Mouse (Mus musculus) neural tube, embryonic 13.5 days (tissue): ENCODE measurements around the gene Zfp961. TPM values are rescaled to one million over a fixed set of nuclear protein-coding genes. Genes with fewer than 3 reads are reported as not detected.
"Not testable (repeated sequence)": the region's sequence is repeated elsewhere in the genome, so short reads cannot be mapped to it uniquely, and the experiment has no call there.

Experiments used
- ATAC-seq: fragments of 200-750 bp; cut with Nextera tagmentation; 2 replicates; pipeline ENCODE4 v1.8.0; 2017; ENCODE audit warnings: low read depth, mild to moderate bottlenecking, moderate TSS enrichment, moderate library complexity
- H3K27ac ChIP-seq: fragments of 300-500 bp; sonication (generic); replicated peaks from 2 replicates; pipeline ENCODE4 v1.5.1; 2015; ENCODE audit warnings: moderate library complexity, mild to moderate bottlenecking, inconsistent platforms
- H3K27me3 ChIP-seq: fragments of 300-500 bp; sonication (generic); 2 replicates; pipeline ENCODE4 v1.6.1; 2015; ENCODE audit warnings: mild to moderate bottlenecking, inconsistent platforms
- H3K36me3 ChIP-seq: fragments of 300-500 bp; sonication (generic); 2 replicates; pipeline ENCODE4 v1.6.1; 2015; ENCODE audit warnings: mild to moderate bottlenecking, inconsistent platforms
- H3K4me1 ChIP-seq: fragments of 300-500 bp; sonication (generic); replicated peaks from 2 replicates; pipeline ENCODE4 v1.6.1; 2015; ENCODE audit warnings: inconsistent platforms
- H3K4me2 ChIP-seq: fragments of 300-500 bp; sonication (generic); 2 replicates; pipeline ENCODE4 v1.6.1; 2015; ENCODE audit warnings: inconsistent platforms, mild to moderate bottlenecking, moderate library complexity
- H3K4me3 ChIP-seq: fragments of 300-500 bp; sonication (generic); 2 replicates; pipeline ENCODE4 v1.5.1; 2015; ENCODE audit warnings: mild to moderate bottlenecking, inconsistent platforms
- H3K9ac ChIP-seq: fragments of 300-500 bp; sonication (generic); 2 replicates; pipeline ENCODE4 v1.6.1; 2015; ENCODE audit warnings: moderate library complexity, mild to moderate bottlenecking, inconsistent platforms
- H3K9me3 ChIP-seq: fragments of 300-500 bp; sonication (generic); 2 replicates; pipeline ENCODE4 v1.6.1; 2016; ENCODE audit warnings: inconsistent platforms
- WGBS: fragments of 180-500 bp; shearing (Covaris S2); methylation state at CpG from one replicate; pipeline ENCODE4 v1.1.7; 2015; 5-methylcytosine and 5-hydroxymethylcytosine counted together
- polyA plus RNA-seq: library from polyadenylated mRNA; unstranded; fragments of >200 nt; fragmentation: Nextera tagmentation; extraction: Ambion mirVana; gene quantifications from 2 replicates; pipeline ENCODE4 v1.2.1, GENCODE M21; 2015

Gene Zfp961
- polyA plus RNA-seq, 1 experiment from 2014 or later: 16.6 TPM

DNA sequence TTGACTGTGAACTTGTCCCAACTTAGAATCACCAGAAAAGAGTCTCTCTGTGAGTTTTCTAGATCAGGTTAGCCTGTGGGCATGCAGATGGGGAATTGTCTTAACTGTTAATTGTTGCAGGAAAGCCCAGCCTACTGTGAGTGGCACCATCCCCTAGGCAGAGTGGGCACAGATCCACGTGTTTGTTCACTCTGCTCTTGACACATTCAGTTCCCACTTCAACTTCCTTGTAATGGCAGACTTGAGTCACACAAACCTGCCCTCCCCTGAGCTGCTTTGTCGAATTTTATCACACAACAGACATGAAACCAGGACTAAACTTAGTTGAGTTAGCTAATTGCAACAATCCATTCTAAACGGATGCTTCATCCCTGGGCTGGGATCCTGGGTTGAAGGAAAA lies 49.4 kb downstream of the Zfp961 start:
- Histone ChIP-seq H3K27ac (no peak overlapping the region), H3K4me1 (no peaks in the 10 kb centered on the region), H3K4me2 (no peak overlapping the region), H3K27me3 (no peaks in the 10 kb centered on the region), H3K9me3 (no peaks in the 10 kb centered on the region), H3K36me3 (no peaks in the 10 kb centered on the region), H3K4me3 (no peak overlapping the region), H3K9ac (no peak overlapping the region)
- WGBS: 64% methylated on average over 3 of the region's 3 CpGs
- ATAC-seq: no peak

DNA sequence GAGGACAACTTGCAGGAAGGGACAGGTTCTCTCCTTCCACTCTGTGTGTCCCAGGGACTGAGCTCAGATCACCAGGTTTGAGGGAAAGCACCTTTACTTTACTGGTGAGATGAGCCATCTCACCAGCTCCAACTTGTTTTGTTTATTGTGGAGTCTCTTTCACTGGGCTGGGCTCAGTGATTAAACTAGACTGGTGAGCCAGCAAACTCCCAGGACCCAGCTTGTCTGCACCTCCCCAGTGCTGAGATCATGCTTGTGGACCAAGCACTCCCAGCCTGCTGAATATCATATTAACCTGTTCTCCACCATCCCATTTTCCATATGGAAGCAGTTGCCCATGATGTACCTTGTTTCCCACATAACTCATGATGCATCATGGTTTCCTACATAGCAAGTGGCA lies 52.1 kb downstream of the Zfp961 start:
- no peak for ATAC-seq
- no peaks in the 10 kb centered on the region for H3K27me3 ChIP-seq
- H3K9ac ChIP-seq: no peak overlapping the region
- H3K36me3 ChIP-seq: no peaks in the 10 kb centered on the region
- no peak overlapping the region for H3K4me2 ChIP-seq
- no peaks in the 10 kb centered on the region for H3K9me3 ChIP-seq
- no peak overlapping the region for H3K27ac ChIP-seq
- H3K4me3 ChIP-seq: no peak overlapping the region
- H3K4me1 ChIP-seq: no peaks in the 10 kb centered on the region

DNA sequence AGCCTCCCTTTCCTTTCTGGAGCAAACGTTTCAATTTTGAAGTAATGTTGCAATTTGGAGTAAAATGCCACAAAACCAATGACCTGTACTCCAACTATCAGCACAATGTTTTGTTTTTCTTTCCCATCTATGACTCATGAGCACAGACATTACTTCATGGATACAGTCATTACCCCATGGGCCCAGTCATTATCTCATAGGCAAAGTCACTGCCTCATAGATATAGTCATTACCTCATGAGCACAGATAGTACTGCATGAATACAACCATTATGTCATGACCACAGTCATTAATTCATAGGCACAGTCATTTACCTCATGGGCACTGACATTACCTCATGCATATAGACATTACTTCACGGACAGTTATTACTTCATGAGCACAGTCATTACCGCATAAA lies 55.1 kb downstream of the Zfp961 start:
- no peaks in the 10 kb centered on the region for H3K9me3 ChIP-seq
- no peaks in the 10 kb centered on the region for H3K27me3 ChIP-seq
- no peak overlapping the region for H3K4me3 ChIP-seq
- H3K36me3 ChIP-seq: no peaks in the 10 kb centered on the region
- 76% methylated on average over 3 of the region's 3 CpGs for WGBS
- no peak overlapping the region for H3K9ac ChIP-seq
- H3K27ac ChIP-seq: no peak overlapping the region
- H3K4me1 ChIP-seq: no peaks in the 10 kb centered on the region
- no peak overlapping the region for H3K4me2 ChIP-seq
- ATAC-seq: no peak

DNA sequence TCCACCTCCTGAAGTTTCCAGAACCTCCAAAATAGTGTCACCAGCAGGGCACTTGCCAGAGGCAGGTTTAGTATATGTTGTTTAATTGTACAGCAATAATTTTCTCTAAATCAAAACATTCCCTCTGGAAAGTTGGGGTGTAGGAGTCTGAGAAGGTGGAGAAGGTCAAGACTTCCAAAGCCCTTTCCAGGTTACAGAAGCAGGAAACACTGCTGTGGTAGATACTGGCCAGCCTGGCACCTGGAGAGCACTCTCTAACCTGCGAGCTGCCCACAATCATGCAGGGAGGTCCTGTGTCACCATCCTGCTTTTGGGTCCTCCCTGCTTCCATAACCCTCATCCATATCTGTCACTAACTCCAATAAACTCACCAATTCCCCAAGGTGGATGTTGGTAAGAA lies 55.9 kb downstream of the Zfp961 start:
- H3K9me3 ChIP-seq: no peaks in the 10 kb centered on the region
- H3K27me3 ChIP-seq: no peaks in the 10 kb centered on the region
- H3K27ac ChIP-seq: no peak overlapping the region
- ATAC-seq: no peak
- H3K4me3 ChIP-seq: no peak overlapping the region
- no peak overlapping the region for H3K4me2 ChIP-seq
- no peaks in the 10 kb centered on the region for H3K36me3 ChIP-seq
- H3K4me1 ChIP-seq: no peaks in the 10 kb centered on the region
- no peak overlapping the region for H3K9ac ChIP-seq
- WGBS: 65% methylated on average over 1 of the region's 1 CpGs

DNA sequence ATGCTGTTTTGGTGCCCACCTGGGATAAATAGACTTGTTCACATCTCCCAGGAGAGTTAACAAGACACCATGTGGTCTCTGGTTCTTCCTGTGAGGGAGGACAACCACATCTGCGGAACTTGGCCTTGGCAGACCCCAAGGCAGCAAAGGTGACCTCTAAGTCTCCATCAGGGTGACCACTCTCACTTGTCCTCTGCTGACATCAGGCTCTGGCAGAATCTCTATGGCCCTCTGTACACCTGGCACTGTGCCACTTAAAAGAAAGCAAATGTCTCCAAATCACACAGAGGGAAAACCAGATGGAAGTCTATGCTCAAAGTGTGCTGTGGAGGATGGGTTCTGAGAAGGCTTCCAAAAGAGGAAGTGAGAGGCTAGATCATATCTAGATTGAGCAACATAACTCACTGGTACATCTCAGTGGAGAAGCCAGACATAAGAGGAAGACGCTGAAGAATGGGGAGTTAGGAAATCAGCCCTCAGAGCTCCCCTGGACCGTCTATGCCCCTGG lies 57.4 kb downstream of the Zfp961 start:
- Histone ChIP-seq H3K4me2 (no peak overlapping the region), H3K9me3 (no peaks in the 10 kb centered on the region), H3K27ac (no peak overlapping the region), H3K9ac (no peak overlapping the region), H3K4me3 (no peak overlapping the region), H3K36me3 (no peaks in the 10 kb centered on the region), H3K27me3 (no peaks in the 10 kb centered on the region), H3K4me1 (no peaks in the 10 kb centered on the region)
- WGBS: 84% methylated on average over 3 of the region's 3 CpGs
- no peak for ATAC-seq

DNA sequence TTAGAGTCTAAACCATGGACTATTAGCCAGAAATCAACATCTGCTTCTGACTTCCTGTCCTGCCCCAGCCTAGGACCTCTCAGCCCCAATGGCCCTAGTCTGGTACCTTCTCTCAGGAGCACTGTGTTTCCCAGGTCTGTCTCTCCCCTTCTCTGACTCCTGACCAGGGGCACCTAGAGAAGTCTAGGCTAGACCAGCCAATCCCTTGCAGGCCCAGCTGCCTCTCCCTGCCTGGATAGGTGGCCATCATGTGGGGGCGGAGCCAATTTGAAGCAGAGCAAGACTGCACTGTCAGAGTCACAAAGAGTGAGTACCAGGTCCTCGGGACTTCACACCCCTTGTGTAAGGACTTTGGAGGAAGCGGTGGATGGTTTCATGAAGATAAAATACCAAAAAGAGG lies 58.6 kb downstream of the Zfp961 start, which contains the start of gene Cyp4f18:
TSS of gene Cyp4f18 (minus strand) at position 154 of the 400 bp plus-strand sequence.
- Histone ChIP-seq H3K4me1 (no peaks in the 10 kb centered on the region), H3K9ac (no peak within 1 kb of the TSS), H3K4me3 (no peak within 1 kb of the TSS), H3K27ac (no peak within 1 kb of the TSS), H3K27me3 (no peaks in the 10 kb centered on the region), H3K4me2 (no peak within 1 kb of the TSS), H3K36me3 (no peaks in the 10 kb centered on the region), H3K9me3 (no peaks in the 10 kb centered on the region)
- 72% methylated on average over 3 of the region's 3 CpGs for WGBS
- ATAC-seq: no peak

DNA sequence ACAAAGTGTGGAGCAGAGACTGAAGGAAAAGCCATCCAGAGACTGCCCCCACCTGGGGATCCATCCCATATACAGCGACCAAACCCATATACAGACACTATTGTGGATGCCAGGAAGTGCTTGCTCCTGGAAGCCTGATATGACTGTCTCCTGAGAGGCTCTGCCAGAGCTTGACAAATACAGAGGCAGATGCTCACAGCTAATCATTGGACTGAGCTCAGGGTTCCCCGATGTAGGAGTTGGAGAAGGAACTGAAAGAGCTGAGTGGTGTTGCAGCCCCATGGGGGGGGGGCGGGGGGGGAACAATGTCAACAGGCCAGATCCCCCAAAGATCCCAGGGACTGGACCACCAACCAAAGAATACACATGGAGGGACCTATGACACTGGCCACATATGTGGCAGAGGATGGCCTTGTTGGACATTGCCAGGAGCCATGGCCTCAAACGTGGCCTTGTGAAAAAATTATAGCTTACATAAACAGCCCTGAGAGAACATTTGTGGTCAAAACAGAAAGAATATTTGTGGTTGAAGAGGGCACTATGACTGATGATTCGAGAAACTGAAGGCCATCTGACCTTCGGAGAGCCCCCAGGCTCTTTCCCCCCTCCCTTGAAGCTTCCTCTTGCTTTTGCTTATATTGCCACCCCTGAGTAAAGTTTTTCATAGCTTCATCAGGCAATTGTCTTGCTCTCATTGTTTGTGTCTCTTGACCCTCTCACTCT lies 62.8 kb downstream of the Zfp961 start:
- not testable (repeated sequence) for H3K4me1 ChIP-seq, H3K27ac ChIP-seq, H3K4me3 ChIP-seq, H3K9ac ChIP-seq, H3K4me2 ChIP-seq, H3K36me3 ChIP-seq, H3K27me3 ChIP-seq, ATAC-seq, H3K9me3 ChIP-seq
- WGBS: 71% methylated on average over 6 of the region's 6 CpGs

DNA sequence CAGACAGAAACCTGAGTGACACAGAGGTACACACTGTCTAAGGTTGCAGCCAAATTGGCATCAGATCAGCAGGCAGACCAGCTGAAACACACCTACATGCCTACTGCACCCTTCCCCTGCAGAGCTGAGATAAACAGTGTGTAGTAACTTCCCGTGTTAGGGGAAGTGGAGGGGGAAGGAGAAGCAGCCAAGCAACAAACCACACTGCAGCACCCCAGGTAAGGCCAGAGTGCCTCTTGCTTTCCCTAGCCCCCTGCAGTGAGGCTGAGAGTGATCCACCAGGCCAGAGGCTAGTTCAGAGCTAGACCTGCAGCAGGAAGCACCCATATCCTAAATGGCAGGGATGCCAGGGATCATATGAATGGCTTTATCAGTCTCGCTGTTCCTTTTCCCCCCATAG lies 66.5 kb downstream of the Zfp961 start:
- not testable (repeated sequence) for H3K4me3 ChIP-seq, H3K4me1 ChIP-seq, H3K36me3 ChIP-seq, H3K27me3 ChIP-seq, H3K27ac ChIP-seq, ATAC-seq, H3K9ac ChIP-seq, H3K9me3 ChIP-seq, H3K4me2 ChIP-seq
- 72% methylated on average over 2 of the region's 2 CpGs for WGBS

DNA sequence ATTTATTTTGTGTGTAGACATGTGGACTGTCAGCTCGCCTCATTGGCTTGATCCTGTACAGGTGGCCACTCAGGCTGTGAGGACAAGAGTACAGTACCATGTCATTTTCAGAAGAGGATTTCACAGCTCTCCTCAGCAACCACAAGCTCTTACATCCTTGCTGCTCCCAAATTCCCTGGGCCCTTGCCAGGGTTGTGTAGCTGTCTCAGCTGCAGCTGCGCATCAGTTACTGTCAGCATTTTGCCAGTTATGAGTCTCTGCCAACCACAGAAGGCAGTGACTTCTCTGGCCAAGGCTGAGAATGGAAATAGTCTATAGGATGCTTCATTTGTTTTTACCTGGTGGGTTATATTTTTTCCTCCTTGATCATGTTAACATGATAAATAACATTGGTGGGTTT lies 67.3 kb downstream of the Zfp961 start:
- Histone ChIP-seq H3K4me1 (no peaks in the 10 kb centered on the region), H3K27me3 (no peaks in the 10 kb centered on the region), H3K36me3 (no peaks in the 10 kb centered on the region), H3K9ac (no peak overlapping the region), H3K9me3 (no peaks in the 10 kb centered on the region), H3K4me2 (no peak overlapping the region), H3K27ac (no peak overlapping the region), H3K4me3 (no peak overlapping the region)
- 81% methylated on average over 2 of the region's 2 CpGs for WGBS
- ATAC-seq: no peak

DNA sequence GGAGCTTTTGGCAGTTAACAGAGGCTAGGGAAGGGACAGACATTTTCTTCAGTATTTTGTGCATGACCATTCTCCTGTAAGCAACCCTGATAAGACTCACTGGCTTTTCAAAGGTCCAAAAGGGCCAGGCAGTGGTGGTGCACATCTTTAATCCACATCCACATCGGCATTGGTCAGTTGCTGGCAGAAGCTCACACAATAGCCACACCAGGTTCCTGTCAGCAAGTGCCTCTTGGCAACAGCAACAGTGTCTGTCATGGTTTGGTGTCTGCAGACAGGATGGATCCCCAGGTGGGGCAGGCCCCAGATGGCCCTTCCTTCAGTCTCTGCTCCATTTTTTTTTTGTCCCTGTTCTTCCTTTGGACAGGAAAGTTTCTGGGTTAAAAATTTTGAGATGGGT lies 68.2 kb downstream of the Zfp961 start:
- H3K9me3 ChIP-seq, H3K4me3 ChIP-seq, H3K4me1 ChIP-seq, ATAC-seq, H3K27me3 ChIP-seq, H3K27ac ChIP-seq, H3K36me3 ChIP-seq, H3K4me2 ChIP-seq, H3K9ac ChIP-seq: not testable (repeated sequence)
- 72% methylated on average over 1 of the region's 1 CpGs for WGBS

DNA sequence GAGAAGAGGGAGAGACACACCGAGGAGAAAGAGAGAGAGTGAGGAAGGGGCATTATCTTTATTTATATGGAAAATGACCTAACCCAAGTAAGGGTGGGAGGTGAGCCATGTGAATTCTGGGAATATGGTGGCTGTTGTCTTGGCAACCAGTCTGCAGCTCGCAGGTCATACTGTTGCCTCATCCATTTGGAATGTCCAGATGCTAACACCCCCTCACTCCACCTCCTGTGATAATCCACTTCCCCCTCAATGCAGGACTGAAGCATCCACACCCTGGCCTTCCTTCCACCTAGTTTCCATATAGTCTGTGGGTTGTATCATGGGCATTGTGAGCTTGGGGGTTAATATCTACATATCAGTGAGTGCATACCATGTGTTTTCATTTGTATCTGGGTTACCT lies 69.0 kb downstream of the Zfp961 start:
- Histone ChIP-seq H3K4me2 (no peak overlapping the region), H3K9me3 (no peaks in the 10 kb centered on the region), H3K27ac (no peak overlapping the region), H3K27me3 (no peaks in the 10 kb centered on the region), H3K9ac (no peak overlapping the region), H3K36me3 (no peaks in the 10 kb centered on the region), H3K4me3 (no peak overlapping the region), H3K4me1 (no peaks in the 10 kb centered on the region)
- 52% methylated on average over 2 of the region's 2 CpGs for WGBS
- ATAC-seq: no peak

DNA sequence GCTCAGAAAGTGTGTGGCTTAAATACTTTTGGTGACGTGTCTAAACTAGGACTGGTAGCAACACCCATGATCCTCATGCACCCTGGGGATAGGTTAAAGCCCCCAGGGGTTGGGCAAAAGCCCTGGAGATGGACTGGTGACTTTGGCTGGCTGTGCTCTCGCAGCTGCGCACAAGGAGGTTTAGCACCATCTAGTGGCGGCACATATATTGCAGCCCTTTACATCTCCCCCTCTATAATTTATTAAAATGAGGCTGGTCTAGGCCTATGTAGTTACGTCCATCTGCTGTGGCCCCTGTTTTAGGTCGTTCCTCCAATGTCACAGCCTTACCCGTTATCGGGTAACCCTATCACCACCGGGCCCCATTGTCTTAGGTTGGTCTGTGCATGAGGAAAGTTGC lies 74.0 kb downstream of the Zfp961 start:
- H3K9ac ChIP-seq, H3K27ac ChIP-seq, H3K27me3 ChIP-seq, H3K4me3 ChIP-seq, H3K4me1 ChIP-seq, H3K4me2 ChIP-seq, H3K9me3 ChIP-seq, H3K36me3 ChIP-seq, ATAC-seq: not testable (repeated sequence)
- 19% methylated on average over 3 of the region's 9 CpGs for WGBS

DNA sequence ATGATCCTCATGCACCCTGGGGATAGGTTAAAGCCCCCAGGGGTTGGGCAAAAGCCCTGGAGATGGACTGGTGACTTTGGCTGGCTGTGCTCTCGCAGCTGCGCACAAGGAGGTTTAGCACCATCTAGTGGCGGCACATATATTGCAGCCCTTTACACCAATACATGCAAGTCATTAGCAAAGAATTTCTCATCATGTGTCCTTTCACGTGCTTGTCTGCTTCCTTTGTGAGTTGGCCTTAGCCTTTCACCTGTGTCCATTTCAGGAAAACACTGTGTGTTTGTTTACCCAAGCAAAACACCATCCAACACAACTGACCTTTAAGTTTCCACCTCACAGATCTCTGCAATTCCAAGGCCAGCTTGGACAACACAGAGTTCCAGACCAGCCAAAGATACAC lies 82.1 kb downstream of the Zfp961 start:
- not testable (repeated sequence) for H3K27ac ChIP-seq, H3K9ac ChIP-seq, H3K4me2 ChIP-seq, H3K9me3 ChIP-seq, H3K27me3 ChIP-seq, H3K36me3 ChIP-seq, ATAC-seq, H3K4me1 ChIP-seq, H3K4me3 ChIP-seq
- 60% methylated on average over 4 of the region's 4 CpGs for WGBS
